Mouse (Mus musculus) thymus, adult 18-20 months (tissue): ENCODE data around the gene Mto1.
"Not testable (repeated sequence)": the region's sequence is repeated elsewhere in the genome, so short reads cannot be mapped to it uniquely, and the experiment has no call there.

ENCODE experiments used
- DNase-seq, 2 experiments: peaks; one replicate each; pipeline ENCODE4 v3.0.0; 2022; ENCODE audit warnings: mixed read lengths in 2 of 2

Mto1 gene

GRCm38 (mm10) chr9:78506722-78507077 is 58.7 kb downstream of the Mto1 start:
- DNase-seq, result no peak

GRCm38 (mm10) chr9:78508106-78508786 is 60.2 kb downstream of the Mto1 start:
- no peak for DNase-seq

GRCm38 (mm10) chr9:78511705-78512104 is 63.7 kb downstream of the Mto1 start:
- no peak for DNase-seq

GRCm38 (mm10) chr9:78513776-78514500 is 65.9 kb downstream of the Mto1 start:
- no peak for DNase-seq

- no peak for DNase-seq
Observed at GRCm38 (mm10) chr9:78514681-78515080, 66.7 kb downstream of the Mto1 start.

GRCm38 (mm10) chr9:78516125-78516524 is 68.1 kb downstream of the Mto1 start:
- DNase-seq, result no peak

- DNase-seq, result not testable (repeated sequence)
Observed at GRCm38 (mm10) chr9:78517237-78517636, 69.2 kb downstream of the Mto1 start.

GRCm38 (mm10) chr9:78520127-78520779 is 72.2 kb downstream of the Mto1 start:
- no peak for DNase-seq

- DNase-seq, result peak in 1 of 2 experiments; percentile 9
Observed at GRCm38 (mm10) chr9:78520780-78521601, 73.0 kb downstream of the Mto1 start.

GRCm38 (mm10) chr9:78521689-78522088 is 73.7 kb downstream of the Mto1 start:
- DNase-seq, result peak; percentile 28 to 33
